Mouse (Mus musculus): ENCODE data around the gene Plcb4. TPM values are rescaled to one million over a fixed set of nuclear protein-coding genes. Genes with fewer than 3 reads are reported as not detected.

Gene Plcb4
- polyA plus RNA-seq, 1 experiment from 2014 or later: 33.8 TPM

- peaks cover 11% of the 10 kb centered on the region; the same call in 1 of the 2 replicates for H3K4me1 ChIP-seq (ENCODE audit: control insufficient read depth, insufficient read depth, low read length)
- 76% methylated on average over 5 of the region's 5 CpGs for WGBS (ENCODE audit: insufficient replicate concordance)
- ATAC-seq (replicated peaks; ENCODE audit: insufficient number of reproducible peaks, low FRiP score, low TSS enrichment): no peak
- no peak overlapping the region for H3K4me3 ChIP-seq (ENCODE audit: low read depth, low read length)
- H3K27ac ChIP-seq (ENCODE audit: low read depth, low read length): no peak overlapping the region
- H3K27me3 ChIP-seq (ENCODE audit: control insufficient read depth, insufficient read depth, low read length): no peaks in the 10 kb centered on the region
- no peaks in the 10 kb centered on the region for H3K36me3 ChIP-seq (ENCODE audit: control insufficient read depth, insufficient read depth, low read length)
- no peak overlapping the region for H3K9ac ChIP-seq (ENCODE audit: low read depth, low read length)
- no peak overlapping the region for H3K4me2 ChIP-seq
- no peaks in the 10 kb centered on the region for H3K9me3 ChIP-seq (replicated peaks; ENCODE audit: control insufficient read depth, low read length)
Observed at GRCm38 (mm10) chr2:135677601-135678000, 18.8 kb downstream of the Plcb4 start.

- H3K4me1 ChIP-seq (ENCODE audit: control insufficient read depth, insufficient read depth, low read length): peaks cover 9% of the 10 kb centered on the region; the same call in 1 of the 2 replicates
- no peak for ATAC-seq (replicated peaks; ENCODE audit: insufficient number of reproducible peaks, low FRiP score, low TSS enrichment)
- 75% methylated on average over 8 of the region's 8 CpGs for whole genome bisulfite sequencing (ENCODE audit: insufficient replicate concordance)
- no peaks in the 10 kb centered on the region for H3K27me3 ChIP-seq (ENCODE audit: control insufficient read depth, insufficient read depth, low read length)
- H3K9ac ChIP-seq (ENCODE audit: low read depth, low read length): no peak overlapping the region
- H3K27ac ChIP-seq (ENCODE audit: low read depth, low read length): no peak overlapping the region
- no peak overlapping the region for H3K4me3 ChIP-seq (ENCODE audit: low read depth, low read length)
- no peaks in the 10 kb centered on the region for H3K9me3 ChIP-seq (replicated peaks; ENCODE audit: control insufficient read depth, low read length)
- H3K36me3 ChIP-seq (ENCODE audit: control insufficient read depth, insufficient read depth, low read length): no peaks in the 10 kb centered on the region
- H3K4me2 ChIP-seq: no peak overlapping the region
Observed at GRCm38 (mm10) chr2:135680001-135680400, 21.2 kb downstream of the Plcb4 start.

GRCm38 (mm10) chr2:135680406-135681134 lies 21.8 kb downstream of the Plcb4 start:
- Histone ChIP-seq H3K36me3 (ENCODE audit: control insufficient read depth, insufficient read depth, low read length) (no peaks in the 10 kb centered on the region), H3K27me3 (ENCODE audit: control insufficient read depth, insufficient read depth, low read length) (no peaks in the 10 kb centered on the region), H3K4me1 (ENCODE audit: control insufficient read depth, insufficient read depth, low read length) (peaks cover 8% of the 10 kb centered on the region; the same call in 1 of the 2 replicates), H3K4me3 (ENCODE audit: low read depth, low read length) (no peak overlapping the region), H3K9me3 (replicated peaks; ENCODE audit: control insufficient read depth, low read length) (no peaks in the 10 kb centered on the region), H3K4me2 (no peak overlapping the region), H3K9ac (ENCODE audit: low read depth, low read length) (no peak overlapping the region), H3K27ac (ENCODE audit: low read depth, low read length) (no peak overlapping the region)
- no peak for ATAC-seq (replicated peaks; ENCODE audit: insufficient number of reproducible peaks, low FRiP score, low TSS enrichment)
- 82% methylated on average over 5 of the region's 5 CpGs for WGBS (ENCODE audit: insufficient replicate concordance)

DNA sequence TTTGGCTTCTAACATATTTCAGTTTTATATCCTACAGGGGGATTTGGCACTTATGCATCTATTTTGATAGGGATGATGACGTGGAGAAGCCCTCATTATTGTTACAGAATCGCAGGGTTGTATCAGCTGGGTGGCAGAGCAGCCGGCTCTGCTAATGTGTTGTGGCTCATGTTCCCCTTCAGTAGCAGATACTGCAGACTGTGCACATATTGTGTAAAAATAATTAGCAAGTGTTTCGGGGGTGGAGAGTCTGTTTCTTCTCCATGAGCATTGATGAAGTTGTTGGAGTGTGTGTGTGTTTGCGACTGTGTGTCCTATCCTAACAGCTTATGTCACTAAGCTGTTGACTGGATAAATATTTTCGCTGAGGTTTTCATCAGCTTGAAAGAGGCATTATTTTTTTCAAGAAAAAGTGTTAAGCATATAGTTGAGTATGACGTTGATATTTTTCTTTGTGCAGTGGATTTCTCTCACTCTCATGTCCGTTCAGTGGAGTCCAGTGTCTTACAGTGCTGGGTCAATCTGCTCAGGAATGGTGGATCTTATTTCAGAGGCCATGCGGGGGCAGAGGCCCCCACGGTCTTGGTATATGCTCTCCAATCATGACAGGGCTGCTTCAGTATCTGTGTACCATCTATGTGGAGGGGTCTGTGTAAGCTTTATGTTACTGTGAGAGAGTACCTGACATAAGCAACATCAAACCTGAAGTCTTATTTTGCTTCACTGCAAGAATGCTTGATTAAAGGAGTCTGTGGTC lies 25.1 kb downstream of the Plcb4 start:
- ATAC-seq (replicated peaks; ENCODE audit: insufficient number of reproducible peaks, low FRiP score, low TSS enrichment): no peak
- Histone ChIP-seq H3K4me1 (ENCODE audit: control insufficient read depth, insufficient read depth, low read length) (peaks cover 6% of the 10 kb centered on the region; the same call in 1 of the 2 replicates), H3K9me3 (replicated peaks; ENCODE audit: control insufficient read depth, low read length) (no peaks in the 10 kb centered on the region), H3K36me3 (ENCODE audit: control insufficient read depth, insufficient read depth, low read length) (no peaks in the 10 kb centered on the region), H3K4me3 (ENCODE audit: low read depth, low read length) (no peak overlapping the region), H3K9ac (ENCODE audit: low read depth, low read length) (no peak overlapping the region), H3K27ac (ENCODE audit: low read depth, low read length) (no peak overlapping the region), H3K27me3 (ENCODE audit: control insufficient read depth, insufficient read depth, low read length) (no peaks in the 10 kb centered on the region), H3K4me2 (no peak overlapping the region)
- WGBS (ENCODE audit: insufficient replicate concordance): 85% methylated on average over 10 of the region's 10 CpGs

GRCm38 (mm10) chr2:135686692-135687091 lies 27.9 kb downstream of the Plcb4 start:
- no peak overlapping the region for H3K4me3 ChIP-seq (ENCODE audit: low read depth, low read length)
- H3K4me1 ChIP-seq (ENCODE audit: control insufficient read depth, insufficient read depth, low read length): no peaks in the 10 kb centered on the region
- WGBS (ENCODE audit: insufficient replicate concordance): 82% methylated on average over 4 of the region's 4 CpGs
- no peaks in the 10 kb centered on the region for H3K27me3 ChIP-seq (ENCODE audit: control insufficient read depth, insufficient read depth, low read length)
- no peak overlapping the region for H3K9ac ChIP-seq (ENCODE audit: low read depth, low read length)
- H3K9me3 ChIP-seq (replicated peaks; ENCODE audit: control insufficient read depth, low read length): no peaks in the 10 kb centered on the region
- H3K27ac ChIP-seq (ENCODE audit: low read depth, low read length): no peak overlapping the region
- H3K4me2 ChIP-seq: no peak overlapping the region
- no peak for ATAC-seq (replicated peaks; ENCODE audit: insufficient number of reproducible peaks, low FRiP score, low TSS enrichment)
- H3K36me3 ChIP-seq (ENCODE audit: control insufficient read depth, insufficient read depth, low read length): no peaks in the 10 kb centered on the region

DNA sequence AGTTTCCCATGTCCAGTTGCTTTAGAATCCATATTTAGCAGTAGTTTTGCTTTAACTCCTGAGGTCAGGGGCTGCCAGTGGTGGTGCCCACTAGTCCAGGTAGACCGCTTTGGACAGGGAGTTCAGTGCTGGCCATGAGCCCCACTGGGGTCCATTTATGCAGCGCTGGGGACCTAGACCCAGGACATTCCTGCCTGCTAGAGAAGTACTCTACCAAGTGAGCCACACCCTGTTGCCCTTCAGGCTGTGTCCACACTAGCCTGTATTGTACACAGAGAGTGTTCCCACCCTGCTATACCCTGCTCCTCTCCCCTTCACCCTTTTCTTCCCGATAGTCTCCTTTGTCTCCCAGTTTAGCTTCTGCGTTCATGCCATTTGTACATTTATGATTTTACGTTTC lies 28.8 kb downstream of the Plcb4 start:
- ATAC-seq (replicated peaks; ENCODE audit: insufficient number of reproducible peaks, low FRiP score, low TSS enrichment): no peak
- Histone ChIP-seq H3K27ac (ENCODE audit: low read depth, low read length) (no peak overlapping the region), H3K27me3 (ENCODE audit: control insufficient read depth, insufficient read depth, low read length) (no peaks in the 10 kb centered on the region), H3K9me3 (replicated peaks; ENCODE audit: control insufficient read depth, low read length) (no peaks in the 10 kb centered on the region), H3K36me3 (ENCODE audit: control insufficient read depth, insufficient read depth, low read length) (no peaks in the 10 kb centered on the region), H3K4me2 (no peak overlapping the region), H3K9ac (ENCODE audit: low read depth, low read length) (no peak overlapping the region), H3K4me3 (ENCODE audit: low read depth, low read length) (no peak overlapping the region), H3K4me1 (ENCODE audit: control insufficient read depth, insufficient read depth, low read length) (0 out of 2 replicates have a peak, but pooled peaks cover 2% of the 10 kb centered on the region)
- WGBS (ENCODE audit: insufficient replicate concordance): 91% methylated on average over 5 of the region's 5 CpGs

- Histone ChIP-seq H3K4me1 (ENCODE audit: control insufficient read depth, insufficient read depth, low read length) (0 out of 2 replicates have a peak, but pooled peaks cover 6% of the 10 kb centered on the region), H3K4me2 (0 out of 2 replicates have a peak overlapping the region, but pooled peaks have one; percentile 7), H3K9ac (ENCODE audit: low read depth, low read length) (no peak overlapping the region), H3K4me3 (ENCODE audit: low read depth, low read length) (no peak overlapping the region), H3K27me3 (ENCODE audit: control insufficient read depth, insufficient read depth, low read length) (no peaks in the 10 kb centered on the region), H3K9me3 (replicated peaks; ENCODE audit: control insufficient read depth, low read length) (no peaks in the 10 kb centered on the region), H3K27ac (ENCODE audit: low read depth, low read length) (no peak overlapping the region), H3K36me3 (ENCODE audit: control insufficient read depth, insufficient read depth, low read length) (no peaks in the 10 kb centered on the region)
- ATAC-seq (replicated peaks; ENCODE audit: insufficient number of reproducible peaks, low FRiP score, low TSS enrichment): no peak
- 49% methylated on average over 12 of the region's 12 CpGs for WGBS (ENCODE audit: insufficient replicate concordance)
Observed at GRCm38 (mm10) chr2:135692568-135693488, 34.0 kb downstream of the Plcb4 start.

DNA sequence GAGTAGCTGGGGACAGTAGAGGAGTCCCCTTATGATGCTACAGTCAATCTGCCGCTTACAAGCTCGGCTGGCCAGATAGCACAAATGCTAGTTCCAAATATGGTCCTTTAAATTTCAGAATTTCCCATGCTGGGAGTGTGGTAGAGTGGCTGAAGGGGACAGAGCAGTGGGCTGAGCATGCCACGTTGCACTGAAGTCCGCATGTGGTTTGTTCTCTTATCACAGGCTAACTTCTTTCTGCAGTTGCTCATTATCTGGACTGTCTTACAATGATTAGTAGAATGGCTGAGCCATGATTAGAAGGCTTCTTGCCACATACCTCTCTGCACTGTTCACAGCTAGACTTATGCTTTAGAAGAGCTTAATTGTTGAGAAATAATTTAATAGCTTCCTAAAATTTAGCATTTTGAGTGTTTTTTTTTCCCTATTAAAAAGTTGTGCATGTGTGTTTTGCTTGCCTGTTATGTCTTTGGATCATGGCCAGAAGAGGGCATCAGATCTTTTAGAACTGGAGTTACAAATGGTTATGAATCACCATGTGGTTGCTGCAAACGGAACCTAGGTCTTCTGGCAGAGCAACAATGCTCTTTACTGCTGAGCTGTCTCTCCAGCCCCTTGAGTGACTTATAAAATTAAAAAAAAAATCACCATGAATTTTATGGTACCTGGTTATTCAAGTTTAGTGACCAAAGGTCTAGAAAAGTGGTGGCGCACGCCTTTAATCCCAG lies 42.0 kb downstream of the Plcb4 start:
- no peaks in the 10 kb centered on the region for H3K9me3 ChIP-seq (replicated peaks; ENCODE audit: control insufficient read depth, low read length)
- H3K4me3 ChIP-seq (ENCODE audit: low read depth, low read length): no peak overlapping the region
- no peaks in the 10 kb centered on the region for H3K36me3 ChIP-seq (ENCODE audit: control insufficient read depth, insufficient read depth, low read length)
- 61% methylated on average over 7 of the region's 7 CpGs for WGBS (ENCODE audit: insufficient replicate concordance)
- no peaks in the 10 kb centered on the region for H3K27me3 ChIP-seq (ENCODE audit: control insufficient read depth, insufficient read depth, low read length)
- H3K4me2 ChIP-seq: no peak overlapping the region
- ATAC-seq (replicated peaks; ENCODE audit: insufficient number of reproducible peaks, low FRiP score, low TSS enrichment): no peak
- H3K4me1 ChIP-seq (ENCODE audit: control insufficient read depth, insufficient read depth, low read length): no peaks in the 10 kb centered on the region
- H3K9ac ChIP-seq (ENCODE audit: low read depth, low read length): no peak overlapping the region
- H3K27ac ChIP-seq (ENCODE audit: low read depth, low read length): no peak overlapping the region
